Mouse (Mus musculus) forebrain, postnatal 0 days (tissue): ENCODE data around the gene Ddb1. TPM values are rescaled to one million over a fixed set of nuclear protein-coding genes. Genes with fewer than 3 reads are reported as not detected.

Experiments
- ATAC-seq: fragments of 200-750 bp; cut with Nextera tagmentation; 2 replicates; pipeline ENCODE4 v1.8.0; 2017; ENCODE audit warnings: mild to moderate bottlenecking, moderate library complexity
- DNase-seq: peaks from one replicate; pipeline ENCODE4 v3.0.0-alpha.2; 2015
- H3K27ac ChIP-seq: fragments of 300-500 bp; sonication (generic); 2 replicates; pipeline ENCODE4 v1.5.1; 2014; ENCODE audit warnings: low read depth, mild to moderate bottlenecking, antibody characterized with exemption, low read length, moderate library complexity, mixed read lengths
- H3K27me3 ChIP-seq: fragments of 300-500 bp; sonication (generic); 2 replicates; pipeline ENCODE4 v1.6.1; 2014; ENCODE audit warnings: mild to moderate bottlenecking, low read length, mixed read lengths; ENCODE audit not compliant: insufficient read depth
- H3K36me3 ChIP-seq: fragments of 300-500 bp; sonication (generic); 2 replicates; pipeline ENCODE4 v1.6.1; 2014; ENCODE audit warnings: mild to moderate bottlenecking, moderate library complexity; ENCODE audit not compliant: insufficient read depth
- H3K4me1 ChIP-seq: fragments of 300-500 bp; sonication (generic); 2 replicates; pipeline ENCODE4 v1.6.1; 2014; ENCODE audit warnings: antibody characterized with exemption; ENCODE audit not compliant: insufficient read depth
- H3K4me2 ChIP-seq: fragments of 300-500 bp; sonication (generic); 2 replicates; pipeline ENCODE4 v1.6.1; 2014; ENCODE audit warnings: low read depth, mild to moderate bottlenecking, moderate library complexity
- H3K4me3 ChIP-seq: fragments of 300-500 bp; sonication (generic); 2 replicates; pipeline ENCODE4 v1.5.1; 2014; ENCODE audit warnings: low read depth, low read length, mixed read lengths
- H3K9ac ChIP-seq: fragments of 300-500 bp; sonication (generic); 2 replicates; pipeline ENCODE4 v1.6.1; 2014; ENCODE audit warnings: mild to moderate bottlenecking
- H3K9me3 ChIP-seq: fragments of 300-500 bp; sonication (generic); 2 replicates; pipeline ENCODE4 v1.6.1; 2016; ENCODE audit warnings: low read length
- CTCF ChIP-seq: sonication (generic); IDR thresholded peaks from 2 replicates; pipeline ENCODE4 v1.5.1; 2016; ENCODE audit warnings: antibody characterized with exemption, control low read depth, low read depth
- WGBS: fragments of 180-500 bp; shearing (Covaris S2); extraction: QIAGEN DNeasy Blood & Tissue Kit; methylation state at CpG from one replicate; pipeline ENCODE4 v1.1.7; 2014; 5-methylcytosine and 5-hydroxymethylcytosine counted together
- polyA plus RNA-seq: library from polyadenylated mRNA; unstranded; fragments of >200 nt; fragmentation: Nextera tagmentation; extraction: Ambion mirVana; gene quantifications from 2 replicates; pipeline ENCODE4 v1.2.1, GENCODE M21; 2015
- total RNA-seq: library from RNA; depleted of rRNA; stranded (reverse); fragments of >200 nt; gene quantifications from 2 replicates; pipeline ENCODE4 v1.2.3, GENCODE M21; 2014

Ddb1 gene
- total and polyA plus RNA-seq, 2 experiments from 2014 or later = 145 to 273 TPM

GRCm38 (mm10) chr19:10661373-10661772 lies 56.2 kb downstream of the Ddb1 start:
- Histone ChIP-seq H3K4me1 (no peaks in the 10 kb centered on the region), H3K4me3 (no peak overlapping the region), H3K9me3 (no peaks in the 10 kb centered on the region), H3K36me3 (no peaks in the 10 kb centered on the region), H3K9ac (no peak overlapping the region), H3K27ac (no peak overlapping the region), H3K4me2 (no peak overlapping the region), H3K27me3 (no peaks in the 10 kb centered on the region)
- DNase-seq = no peak
- 73% methylated on average over 5 of the region's 5 CpGs for WGBS
- TF ChIP-seq CTCF = no peak
- no peak for ATAC-seq

GRCm38 (mm10) chr19:10661919-10662318 lies 56.8 kb downstream of the Ddb1 start:
- 87% methylated on average over 2 of the region's 2 CpGs for WGBS
- no peak for ATAC-seq

GRCm38 (mm10) chr19:10662665-10663064 lies 57.5 kb downstream of the Ddb1 start:
- Histone ChIP-seq H3K27ac (no peak overlapping the region), H3K27me3 (no peaks in the 10 kb centered on the region), H3K9ac (no peak overlapping the region), H3K9me3 (no peaks in the 10 kb centered on the region), H3K4me2 (no peak overlapping the region), H3K4me3 (no peak overlapping the region), H3K4me1 (no peaks in the 10 kb centered on the region), H3K36me3 (no peaks in the 10 kb centered on the region)
- no peak for DNase-seq
- ATAC-seq = no peak
- no peak for TF ChIP-seq CTCF
- 75% methylated on average over 3 of the region's 3 CpGs for WGBS

More at GRCm38 (mm10) chr19:10661919-10662318, 56.8 kb downstream of the Ddb1 start:
- H3K36me3 ChIP-seq = no peaks in the 10 kb centered on the region
- no peak overlapping the region for H3K27ac ChIP-seq
- DNase-seq = no peak
- H3K4me2 ChIP-seq = no peak overlapping the region
- H3K4me1 ChIP-seq = no peaks in the 10 kb centered on the region
- no peak overlapping the region for H3K4me3 ChIP-seq
- H3K9ac ChIP-seq = no peak overlapping the region
- H3K27me3 ChIP-seq = no peaks in the 10 kb centered on the region
- no peak for TF ChIP-seq CTCF
- H3K9me3 ChIP-seq = no peaks in the 10 kb centered on the region

GRCm38 (mm10) chr19:10665093-10665492 lies 60.0 kb downstream of the Ddb1 start:
- Histone ChIP-seq H3K4me3 (no peak overlapping the region), H3K36me3 (no peaks in the 10 kb centered on the region), H3K9ac (no peak overlapping the region), H3K4me1 (no peaks in the 10 kb centered on the region), H3K27ac (no peak overlapping the region), H3K4me2 (no peak overlapping the region), H3K27me3 (no peaks in the 10 kb centered on the region), H3K9me3 (no peaks in the 10 kb centered on the region)
- WGBS = 68% methylated on average over 3 of the region's 3 CpGs
- TF ChIP-seq CTCF = no peak
- DNase-seq (no peak), ATAC-seq (0 out of 2 replicates have a peak, but pooled peaks have one; percentile 8)

GRCm38 (mm10) chr19:10665499-10665898 lies 60.4 kb downstream of the Ddb1 start:
- no peak overlapping the region for H3K4me3 ChIP-seq
- H3K4me1 ChIP-seq = no peaks in the 10 kb centered on the region
- H3K4me2 ChIP-seq = no peak overlapping the region
- no peak overlapping the region for H3K27ac ChIP-seq
- H3K9ac ChIP-seq = no peak overlapping the region
- DNase-seq = peak; percentile 78
- ATAC-seq = peak; percentile 86
- peak; percentile 86 for TF ChIP-seq CTCF
- H3K36me3 ChIP-seq = no peaks in the 10 kb centered on the region
- H3K27me3 ChIP-seq = no peaks in the 10 kb centered on the region
- 4% methylated on average over 2 of the region's 2 CpGs for WGBS
- H3K9me3 ChIP-seq = no peaks in the 10 kb centered on the region

GRCm38 (mm10) chr19:10671319-10671718 lies 66.2 kb downstream of the Ddb1 start:
- WGBS = 87% methylated on average over 4 of the region's 4 CpGs
- no peak for TF ChIP-seq CTCF
- ATAC-seq = no peak
- no peak overlapping the region for H3K27ac ChIP-seq
- H3K27me3 ChIP-seq = no peaks in the 10 kb centered on the region
- no peaks in the 10 kb centered on the region for H3K9me3 ChIP-seq
- H3K4me1 ChIP-seq = no peaks in the 10 kb centered on the region
- H3K36me3 ChIP-seq = no peaks in the 10 kb centered on the region
- DNase-seq = no peak
- H3K9ac ChIP-seq = no peak overlapping the region
- no peak overlapping the region for H3K4me2 ChIP-seq
- H3K4me3 ChIP-seq = no peak overlapping the region

- DNase-seq = no peak
- no peaks in the 10 kb centered on the region for H3K4me1 ChIP-seq
- no peak overlapping the region for H3K9ac ChIP-seq
- no peaks in the 10 kb centered on the region for H3K36me3 ChIP-seq
- no peaks in the 10 kb centered on the region for H3K9me3 ChIP-seq
- H3K4me2 ChIP-seq = no peak overlapping the region
- no peak for ATAC-seq
- H3K27ac ChIP-seq = no peak overlapping the region
- TF ChIP-seq CTCF = no peak
- WGBS = 73% methylated on average over 9 of the region's 9 CpGs
- H3K27me3 ChIP-seq = no peaks in the 10 kb centered on the region
- no peak overlapping the region for H3K4me3 ChIP-seq
Observed at GRCm38 (mm10) chr19:10671854-10672417, 66.8 kb downstream of the Ddb1 start.

GRCm38 (mm10) chr19:10673275-10673674 lies 68.1 kb downstream of the Ddb1 start:
- no peak overlapping the region for H3K27ac ChIP-seq
- H3K4me3 ChIP-seq = no peak overlapping the region
- WGBS = 22% methylated on average over 1 of the region's 1 CpGs
- no peaks in the 10 kb centered on the region for H3K9me3 ChIP-seq
- no peaks in the 10 kb centered on the region for H3K4me1 ChIP-seq
- no peak for DNase-seq
- no peak overlapping the region for H3K9ac ChIP-seq
- ATAC-seq = no peak
- H3K4me2 ChIP-seq = no peak overlapping the region
- no peak for TF ChIP-seq CTCF
- H3K36me3 ChIP-seq = no peaks in the 10 kb centered on the region
- H3K27me3 ChIP-seq = no peaks in the 10 kb centered on the region
